In genomic region chr4:62410325-62410724, GRCm38 (mm10) we compare ENCODE assay signal across 10 mouse cellular contexts. TPM values are rescaled to one million over a fixed set of nuclear protein-coding genes. Genes with fewer than 3 reads are reported as not detected.
DNase-seq lines count a peak whose midpoint lies in the region; ATAC-seq and TF ChIP-seq lines count a peak whose summit lies in the region.
"Had no signal": no experiment of that assay in that cellular context is flagged by ENCODE, and none has a peak within 500 bp of the region (broad histone marks: within the 10 kb centered on the region; RNA-seq: fewer than 3 reads in every experiment).

No protein-coding gene starts in this region.

- H3K36me3 ChIP-seq in heart, embryonic 14.5 days (ENCODE audit: control insufficient read depth, insufficient read depth, low read length) = peaks cover 51% of the 10 kb centered on the region
- peaks cover 18 to 22% of the 10 kb centered on the region in 2 experiments for H3K36me3 ChIP-seq in MEL (ENCODE audit: control insufficient read depth in 1 of 2, insufficient read depth in 2 of 2, low read length in 2 of 2)
- peaks cover 11% of the 10 kb centered on the region for H3K36me3 ChIP-seq in forebrain, embryonic 16.5 days (ENCODE audit: control insufficient read depth, insufficient read depth)
- H3K36me3 ChIP-seq in liver, embryonic 14.5 days (replicated peaks; ENCODE audit: control insufficient read depth, insufficient read depth, low read depth) = peaks cover 34% of the 10 kb centered on the region

- intact Hi-C loops in heart, postnatal 25 days (cut with DNase I) = no loop called here

- peaks cover 5 to 23% of the 10 kb centered on the region in 2 experiments for H3K4me1 ChIP-seq in heart, embryonic 14.5 days (ENCODE audit: control insufficient read depth in 2 of 2, insufficient read depth in 2 of 2, low read length in 2 of 2)
- H3K4me1 ChIP-seq in MEL (ENCODE audit: control insufficient read depth in 1 of 2, insufficient read depth in 2 of 2, low read length in 2 of 2) = peaks cover 6 to 10% of the 10 kb centered on the region in 2 experiments
- peaks cover 28% of the 10 kb centered on the region for H3K4me1 ChIP-seq in forebrain, embryonic 16.5 days (replicated peaks; ENCODE audit: control insufficient read depth, insufficient read depth, low read length)
- H3K4me1 ChIP-seq in liver, embryonic 14.5 days (replicated peaks; ENCODE audit: control insufficient read depth in 2 of 2, insufficient read depth in 2 of 2, low read length in 1 of 2) = peaks cover 7% of the 10 kb centered on the region in 2 experiments

- H3K4me2 ChIP-seq in heart, embryonic 14.5 days (ENCODE audit: low read length) = peak overlapping the region; percentile 89
- peak overlapping the region; percentile 56 for H3K4me2 ChIP-seq in forebrain, embryonic 16.5 days (ENCODE audit: low read length)
- H3K4me2 ChIP-seq in liver, embryonic 14.5 days (ENCODE audit: low read depth) = peak overlapping the region; percentile 90

- ATAC-seq in heart, embryonic 14.5 days (ENCODE audit: insufficient number of reproducible peaks, insufficient read depth, low FRiP score, low read depth) = no peak
- no peak for ATAC-seq in forebrain, embryonic 16.5 days
- ATAC-seq in liver, embryonic 14.5 days (ENCODE audit: insufficient read depth) = no peak
- no peak for ATAC-seq in cerebellum, adult (ENCODE audit: insufficient number of reproducible peaks, low FRiP score, low TSS enrichment)

- 83% methylated on average over 2 of the region's 2 CpGs for WGBS in heart, embryonic 14.5 days
- WGBS in forebrain, embryonic 16.5 days = 85% methylated on average over 2 of the region's 2 CpGs
- 72% methylated on average over 2 of the region's 2 CpGs for WGBS in liver, embryonic 14.5 days (ENCODE audit: insufficient replicate concordance)

- peaks cover 23% of the 10 kb centered on the region for H3K79me2 ChIP-seq in MEL (ENCODE audit: control insufficient read depth, insufficient read depth, low read length, poor library complexity)

- no peak overlapping the region for H3K27ac ChIP-seq in heart, embryonic 14.5 days (replicated peaks in 1 of 2; ENCODE audit: control insufficient read depth in 1 of 2, insufficient read depth in 1 of 2, low read depth in 2 of 2, low read length in 2 of 2)
- H3K27ac ChIP-seq in MEL (ENCODE audit: control insufficient read depth, low read depth, low read length) = no peak overlapping the region
- H3K27ac ChIP-seq in forebrain, embryonic 16.5 days (ENCODE audit: low read length) = no peak overlapping the region
- H3K27ac ChIP-seq in liver, embryonic 14.5 days = no peak overlapping the region

- peak overlapping the region in 1 of 2 experiments; percentile 81; a peak in 1 of 4 replicates for H3K4me3 ChIP-seq in heart, embryonic 14.5 days (ENCODE audit: control insufficient read depth in 1 of 2, insufficient read depth in 1 of 2, low read depth in 1 of 2, low read length in 2 of 2)
- H3K4me3 ChIP-seq in MEL (ENCODE audit: control insufficient read depth in 1 of 2, insufficient read depth in 1 of 2, low read depth in 2 of 2, low read length in 2 of 2) = peak overlapping the region; percentile 73 to 76
- H3K4me3 ChIP-seq in forebrain, embryonic 16.5 days (replicated peaks; ENCODE audit: low read length) = no peak overlapping the region
- H3K4me3 ChIP-seq in liver, embryonic 14.5 days (ENCODE audit: insufficient read depth in 1 of 2, low read depth in 2 of 2, low read length in 2 of 2) = peak overlapping the region in 1 of 2 experiments; percentile 77; a peak in 2 of 4 replicates

- DNase-seq in heart, postnatal 25 days (ENCODE audit: low spot score) = no peak
- DNase-seq in MEL (ENCODE audit: low read depth, low spot score) = no peak
- no peak for DNase-seq in liver, embryonic 14.5 days (ENCODE audit: low read depth in 3 of 3, low spot score in 3 of 3)
- no peak for DNase-seq in T-cell, adult 2 months (ENCODE audit: low spot score)
- DNase-seq in right cerebral cortex, postnatal 14 days = no peak
- DNase-seq: adrenal gland, postnatal 14 days; lung, postnatal 10 days had no signal

- no peak for TF ChIP-seq RAD21 in MEL (IDR thresholded peaks at IDR 0.05; ENCODE audit: low read depth, low read length)

- H3K9me3 ChIP-seq in heart, embryonic 14.5 days (ENCODE audit: control insufficient read depth, low read length) = no peaks in the 10 kb centered on the region
- H3K9me3 ChIP-seq in MEL (replicated peaks; ENCODE audit: insufficient read depth, low read length) = no peaks in the 10 kb centered on the region
- H3K9me3 ChIP-seq in forebrain, embryonic 16.5 days (ENCODE audit: control insufficient read depth, low read length) = no peaks in the 10 kb centered on the region
- H3K9me3 ChIP-seq in liver, embryonic 14.5 days (ENCODE audit: control insufficient read depth, low read length) = no peaks in the 10 kb centered on the region

- no peak for TF ChIP-seq POLR2A in MEL (IDR thresholded peaks at IDR 0.05; ENCODE audit: control insufficient read depth in 1 of 2, insufficient read depth in 1 of 2, low read depth in 1 of 2, low read length in 2 of 2, poor library complexity in 1 of 2)

- no peak for TF ChIP-seq CTCF in MEL (IDR thresholded peaks at IDR 0.05 in 2 of 3, conservative IDR thresholded peaks at IDR 0.05 in 1 of 3; ENCODE audit: control insufficient read depth in 1 of 3, insufficient read depth in 1 of 3, low read depth in 2 of 3, low read length in 3 of 3, poor library complexity in 1 of 3, severe bottlenecking in 1 of 3)
- no peak for TF ChIP-seq CTCF in liver, embryonic 14.5 days (IDR thresholded peaks at IDR 0.05; ENCODE audit: low read depth)

- H3K27me3 ChIP-seq in heart, embryonic 14.5 days (ENCODE audit: control insufficient read depth, insufficient read depth, low read length) = no peaks in the 10 kb centered on the region
- no peaks in the 10 kb centered on the region for H3K27me3 ChIP-seq in MEL (ENCODE audit: control insufficient read depth in 1 of 2, insufficient read depth in 2 of 2, low read length in 2 of 2)
- H3K27me3 ChIP-seq in forebrain, embryonic 16.5 days (replicated peaks; ENCODE audit: control insufficient read depth, insufficient read depth, low read length) = no peaks in the 10 kb centered on the region
- H3K27me3 ChIP-seq in liver, embryonic 14.5 days (ENCODE audit: control insufficient read depth, insufficient read depth, low read length) = no peaks in the 10 kb centered on the region

- peak overlapping the region; percentile 21; the same call in 1 of the 2 replicates for H3K9ac ChIP-seq in heart, embryonic 14.5 days (ENCODE audit: low read length)
- peak overlapping the region; percentile 84 for H3K9ac ChIP-seq in MEL (ENCODE audit: control insufficient read depth, low read depth, low read length, poor library complexity, severe bottlenecking)
- no peak overlapping the region for H3K9ac ChIP-seq in forebrain, embryonic 16.5 days (replicated peaks; ENCODE audit: low read depth, low read length)
- H3K9ac ChIP-seq in liver, embryonic 14.5 days (replicated peaks) = peak overlapping the region; percentile 87

- no peak for TF ChIP-seq EP300 in MEL (IDR thresholded peaks at IDR 0.05; ENCODE audit: low read depth in 1 of 2, low read length in 2 of 2)
- no peak for TF ChIP-seq EP300 in liver, embryonic 14.5 days (IDR thresholded peaks at IDR 0.05; ENCODE audit: low read depth)

RNA-seq across cellular contexts. Expression of gene Prpf4, which starts 1.7 kb away (rescaled TPM):
- 12.6 and 14.9 TPM in 2 replicates for polyA plus RNA-seq in heart, embryonic 14.5 days (2014; fragmentation: Nextera tagmentation; extraction: Ambion mirVana)
- 1 to 10 TPM; 9.5 to 9.6 TPM for total RNA-seq in heart, postnatal 25 days (2021)
- total RNA-seq in MEL (2012; rRNA removed) = 24.4 and 26.9 TPM in 2 replicates
- 10 to 100 TPM in 1 of 2 experiments, not detected in 1; 37.9 TPM for polyA plus RNA-seq in MEL (2012; ENCODE audit: insufficient read depth in 1 of 2, insufficient read length in 2 of 2, low read depth in 1 of 2, low replicate concordance in 2 of 2, missing spikeins in 1 of 2)
- polyA plus RNA-seq in forebrain, embryonic 16.5 days (2015; fragmentation: Nextera tagmentation; extraction: Ambion mirVana) = 17.0 and 18.7 TPM in 2 replicates
- 8.3 and 9.8 TPM in 2 replicates for polyA plus RNA-seq in liver, embryonic 14.5 days (2012; rRNA removed)
- 9.0 and 10.3 TPM in 2 replicates for polyA plus RNA-seq in liver, embryonic 14.5 days (2014; fragmentation: Nextera tagmentation; extraction: Ambion mirVana)

RNA-seq across cellular contexts. Expression of gene Cdc26, which starts 1.9 kb away (rescaled TPM):
- polyA plus RNA-seq in heart, embryonic 14.5 days (2014; fragmentation: Nextera tagmentation; extraction: Ambion mirVana) = 85.6 and 93.0 TPM in 2 replicates
- 10 to 100 TPM; 42.9 to 45.1 TPM for total RNA-seq in heart, postnatal 25 days (2021)
- 80.9 and 81.4 TPM in 2 replicates for total RNA-seq in MEL (2012; rRNA removed)
- polyA plus RNA-seq in MEL (2012; ENCODE audit: insufficient read depth in 1 of 2, insufficient read length in 2 of 2, low read depth in 1 of 2, low replicate concordance in 2 of 2, missing spikeins in 1 of 2) = 10 to 100 TPM in 1 of 2 experiments, not detected in 1; 80.4 TPM
- 99.8 and 104 TPM in 2 replicates for polyA plus RNA-seq in forebrain, embryonic 16.5 days (2015; fragmentation: Nextera tagmentation; extraction: Ambion mirVana)
- polyA plus RNA-seq in liver, embryonic 14.5 days (2012; rRNA removed) = 24.1 and 40.2 TPM in 2 replicates
- 65.7 and 71.0 TPM in 2 replicates for polyA plus RNA-seq in liver, embryonic 14.5 days (2014; fragmentation: Nextera tagmentation; extraction: Ambion mirVana)

RNA-seq across cellular contexts. Expression of gene Rnf183, which starts 24.7 kb away (rescaled TPM):
- not detected in 2 replicates for polyA plus RNA-seq in heart, embryonic 14.5 days (2014; fragmentation: Nextera tagmentation; extraction: Ambion mirVana)
- total RNA-seq in heart, postnatal 25 days (2021) = not detected
- total RNA-seq in MEL (2012; rRNA removed) = 0.10 and 0.15 TPM in 2 replicates
- under 1 TPM in 1 of 2 experiments, not detected in 1; 0.25 TPM for polyA plus RNA-seq in MEL (2012; ENCODE audit: insufficient read depth in 1 of 2, insufficient read length in 2 of 2, low read depth in 1 of 2, low replicate concordance in 2 of 2, missing spikeins in 1 of 2)
- not detected in 2 replicates for polyA plus RNA-seq in forebrain, embryonic 16.5 days (2015; fragmentation: Nextera tagmentation; extraction: Ambion mirVana)
- 0.15 TPM in 1 of 2 replicates, not detected in the other for polyA plus RNA-seq in liver, embryonic 14.5 days (2012; rRNA removed)
- not detected in 2 replicates for polyA plus RNA-seq in liver, embryonic 14.5 days (2014; fragmentation: Nextera tagmentation; extraction: Ambion mirVana)
- total RNA-seq: adrenal gland, postnatal 14 days had no signal

RNA-seq across cellular contexts. Expression of gene Slc31a1, which starts 49.8 kb away (rescaled TPM):
- polyA plus RNA-seq in heart, embryonic 14.5 days (2014; fragmentation: Nextera tagmentation; extraction: Ambion mirVana) = 38.1 and 40.2 TPM in 2 replicates
- 10 to 100 TPM; 22.0 to 22.8 TPM for total RNA-seq in heart, postnatal 25 days (2021)
- 18.9 and 20.6 TPM in 2 replicates for total RNA-seq in MEL (2012; rRNA removed)
- 10 to 100 TPM; 37.5 to 46.5 TPM for polyA plus RNA-seq in MEL (2012; ENCODE audit: insufficient read depth in 1 of 2, insufficient read length in 2 of 2, low read depth in 1 of 2, low replicate concordance in 2 of 2, missing spikeins in 1 of 2)
- polyA plus RNA-seq in forebrain, embryonic 16.5 days (2015; fragmentation: Nextera tagmentation; extraction: Ambion mirVana) = 39.6 and 43.2 TPM in 2 replicates
- polyA plus RNA-seq in liver, embryonic 14.5 days (2012; rRNA removed) = 17.3 and 22.4 TPM in 2 replicates
- polyA plus RNA-seq in liver, embryonic 14.5 days (2014; fragmentation: Nextera tagmentation; extraction: Ambion mirVana) = 36.6 and 41.3 TPM in 2 replicates

RNA-seq across cellular contexts. Expression of gene Fkbp15, which starts 50.0 kb away (rescaled TPM):
- polyA plus RNA-seq in heart, embryonic 14.5 days (2014; fragmentation: Nextera tagmentation; extraction: Ambion mirVana) = 18.0 and 20.8 TPM in 2 replicates
- 10 to 100 TPM; 17.9 to 18.7 TPM for total RNA-seq in heart, postnatal 25 days (2021)
- total RNA-seq in MEL (2012; rRNA removed) = 21.1 and 23.3 TPM in 2 replicates
- 10 to 100 TPM in 1 of 2 experiments, not detected in 1; 26.5 TPM for polyA plus RNA-seq in MEL (2012; ENCODE audit: insufficient read depth in 1 of 2, insufficient read length in 2 of 2, low read depth in 1 of 2, low replicate concordance in 2 of 2, missing spikeins in 1 of 2)
- 23.5 and 24.0 TPM in 2 replicates for polyA plus RNA-seq in forebrain, embryonic 16.5 days (2015; fragmentation: Nextera tagmentation; extraction: Ambion mirVana)
- polyA plus RNA-seq in liver, embryonic 14.5 days (2012; rRNA removed) = 7.4 and 9.6 TPM in 2 replicates
- 9.7 and 11.2 TPM in 2 replicates for polyA plus RNA-seq in liver, embryonic 14.5 days (2014; fragmentation: Nextera tagmentation; extraction: Ambion mirVana)
